Mouse (Mus musculus) ES-Bruce4 (cell line): Measurements from ENCODE around the gene Gsdma3. TPM values are rescaled to one million over a fixed set of nuclear protein-coding genes. Genes with fewer than 3 reads are reported as not detected.

ENCODE experiments used
- H3K27ac ChIP-seq: 2 replicates; pipeline ENCODE4 v1.5.1; 2012; ENCODE audit warnings: low read length, inconsistent platforms; ENCODE audit not compliant: insufficient read depth
- H3K27me3 ChIP-seq: 2 replicates; pipeline ENCODE4 v1.6.1; 2012; ENCODE audit warnings: mild to moderate bottlenecking, low read length, inconsistent platforms; ENCODE audit not compliant: control insufficient read depth, poor library complexity, insufficient read depth, severe bottlenecking
- H3K36me3 ChIP-seq: 2 replicates; pipeline ENCODE4 v1.6.1; 2012; ENCODE audit warnings: inconsistent platforms, mild to moderate bottlenecking, low read length, moderate library complexity; ENCODE audit not compliant: control insufficient read depth, poor library complexity, insufficient read depth, severe bottlenecking
- H3K4me1 ChIP-seq: one replicate; pipeline ENCODE4 v1.8.1; 2011; ENCODE audit warnings: low read length; ENCODE audit not compliant: control insufficient read depth, insufficient read depth
- H3K4me3 ChIP-seq: 2 replicates; pipeline ENCODE4 v1.5.1; 2011; ENCODE audit warnings: low read depth, mild to moderate bottlenecking, low read length
- H3K9ac ChIP-seq: 2 replicates; pipeline ENCODE4 v1.6.1; 2012; ENCODE audit warnings: low read depth, mild to moderate bottlenecking, inconsistent platforms; ENCODE audit not compliant: poor library complexity, severe bottlenecking
- H3K9me3 ChIP-seq: replicated peaks from 2 replicates; pipeline ENCODE4 v1.6.1; 2012; ENCODE audit warnings: mild to moderate bottlenecking, low read length, inconsistent platforms; ENCODE audit not compliant: control insufficient read depth, poor library complexity, insufficient read depth, severe bottlenecking
- CTCF ChIP-seq: IDR thresholded peaks from one replicate; pipeline ENCODE4 v1.8.1; 2011; ENCODE audit warnings: low read depth, low read length
- EP300 ChIP-seq: IDR thresholded peaks from 2 replicates; pipeline ENCODE4 v1.6.1; 2011; ENCODE audit warnings: low read depth, low read length; ENCODE audit not compliant: insufficient read depth
- POLR2A ChIP-seq: IDR thresholded peaks from one replicate; pipeline ENCODE4 v1.8.1; 2011; ENCODE audit warnings: low read length; ENCODE audit not compliant: insufficient read depth
- polyA plus RNA-seq: library from polyadenylated mRNA; stranded (reverse); fragments of >200 nt; gene quantifications from 2 replicates; pipeline ENCODE4 v1.2.4, GENCODE M21; 2011; ENCODE audit warnings: low read depth; ENCODE audit not compliant: missing spikeins, insufficient read depth, insufficient read length

Gene Gsdma3
- polyA plus RNA-seq, result not detected in 2 replicates

- Histone ChIP-seq H3K27ac (no peak within 1 kb of the TSS), H3K36me3 (no peaks in the 10 kb centered on the region), H3K4me1 (no peaks in the 10 kb centered on the region), H3K27me3 (no peaks in the 10 kb centered on the region), H3K9ac (no peak within 1 kb of the TSS), H3K9me3 (peaks cover 13% of the 10 kb centered on the region), H3K4me3 (no peak within 1 kb of the TSS)
- TF ChIP-seq POLR2A (no peak), EP300 (no peak), CTCF (no peak)
Observed at GRCm38 (mm10) chr11:98625611-98626410, at the start of gene Gsdma3, which contains the start of gene Gm12355. Gene Gsdma3, plus strand, starts transcription at chr11:98626360. Gene Gm12355, minus strand, starts transcription at chr11:98625661.

GRCm38 (mm10) chr11:98577776-98578175 lies 48.4 kb upstream of the Gsdma3 start:
- Histone ChIP-seq H3K4me3 (no peak overlapping the region), H3K36me3 (peaks cover 4% of the 10 kb centered on the region), H3K4me1 (peaks cover 8% of the 10 kb centered on the region), H3K27me3 (no peaks in the 10 kb centered on the region), H3K9me3 (no peaks in the 10 kb centered on the region), H3K9ac (no peak overlapping the region), H3K27ac (no peak overlapping the region)
- no peak for TF ChIP-seq CTCF
- TF ChIP-seq EP300, result no peak
- no peak for TF ChIP-seq POLR2A

- peaks cover 8% of the 10 kb centered on the region for H3K4me1 ChIP-seq
- H3K9ac ChIP-seq, result no peak overlapping the region
- no peaks in the 10 kb centered on the region for H3K27me3 ChIP-seq
- no peaks in the 10 kb centered on the region for H3K9me3 ChIP-seq
- peaks cover 9% of the 10 kb centered on the region for H3K36me3 ChIP-seq
- H3K27ac ChIP-seq, result peak overlapping the region; percentile 59
- H3K4me3 ChIP-seq, result no peak overlapping the region
- TF ChIP-seq POLR2A (no peak), EP300 (no peak), CTCF (no peak)
Observed at GRCm38 (mm10) chr11:98580301-98581121, 45.6 kb upstream of the Gsdma3 start.

GRCm38 (mm10) chr11:98581286-98582029 lies 44.7 kb upstream of the Gsdma3 start:
- no peak overlapping the region for H3K4me3 ChIP-seq
- H3K9ac ChIP-seq, result no peak overlapping the region; the same call in 1 of the 2 replicates
- TF ChIP-seq POLR2A, result no peak
- no peak for TF ChIP-seq CTCF
- no peak for TF ChIP-seq EP300
- no peaks in the 10 kb centered on the region for H3K27me3 ChIP-seq
- H3K4me1 ChIP-seq, result peaks cover 8% of the 10 kb centered on the region
- H3K9me3 ChIP-seq, result no peaks in the 10 kb centered on the region
- H3K27ac ChIP-seq, result peak overlapping the region; percentile 59
- peaks cover 9% of the 10 kb centered on the region for H3K36me3 ChIP-seq

- Histone ChIP-seq H3K27me3 (no peaks in the 10 kb centered on the region), H3K27ac (peak overlapping the region; percentile 59), H3K36me3 (peaks cover 9% of the 10 kb centered on the region), H3K9me3 (no peaks in the 10 kb centered on the region), H3K4me1 (peaks cover 8% of the 10 kb centered on the region), H3K9ac (no peak overlapping the region; the same call in 1 of the 2 replicates), H3K4me3 (no peak overlapping the region)
- no peak for TF ChIP-seq CTCF
- TF ChIP-seq EP300, result no peak
Observed at GRCm38 (mm10) chr11:98582030-98582388, 44.2 kb upstream of the Gsdma3 start.
